Mouse (Mus musculus): ENCODE measurements around the gene Crb3.

- TF ChIP-seq CTCF (IDR thresholded peaks at IDR 0.05; ENCODE audit: control insufficient read depth, insufficient read depth, insufficient replicate concordance, low read depth, low read length), result no peak
- TF ChIP-seq POLR2A (IDR thresholded peaks at IDR 0.05; ENCODE audit: control insufficient read depth, low read depth, low read length), result no peak
Observed at GRCm38 (mm10) chr17:57061069-57061468, 2.2 kb downstream of the Crb3 start.
